Mouse (Mus musculus) G1E (cell line): ENCODE measurements around the gene Pip4k2b. TPM values are rescaled to one million over a fixed set of nuclear protein-coding genes. Genes with fewer than 3 reads are reported as not detected.

Experiments
- ATAC-seq: 2 replicates; pipeline ENCODE4 v1.8.0; 2016; ENCODE audit warnings: mild to moderate bottlenecking; ENCODE audit not compliant: insufficient number of reproducible peaks, poor library complexity, low FRiP score, severe bottlenecking; ENCODE audit errors: extremely low read depth
- DNase-seq: peaks from one replicate; pipeline ENCODE4 v3.0.0; 2012; ENCODE audit warnings: low spot score
- H3K27me3 ChIP-seq: 2 replicates; pipeline ENCODE4 v1.6.1; 2012; ENCODE audit warnings: mild to moderate bottlenecking, low read length, inconsistent platforms; ENCODE audit not compliant: insufficient read depth
- H3K36me3 ChIP-seq: replicated peaks from 2 replicates; pipeline ENCODE3; 2012; ENCODE audit warnings: mild to moderate bottlenecking, inconsistent platforms
- H3K4me1 ChIP-seq: 2 replicates; pipeline ENCODE4 v1.6.1; 2012; ENCODE audit warnings: low read depth, low read length, inconsistent platforms, mixed read lengths; ENCODE audit not compliant: insufficient read depth
- H3K4me3 ChIP-seq: 2 replicates; pipeline ENCODE4 v1.5.1; 2012; ENCODE audit warnings: low read depth, mild to moderate bottlenecking, inconsistent platforms, low read length, moderate library complexity, mixed read lengths
- H3K9me3 ChIP-seq: replicated peaks from 2 replicates; pipeline ENCODE4 v1.6.1; 2012; ENCODE audit warnings: inconsistent platforms
- CTCF ChIP-seq: IDR thresholded peaks from 2 replicates; pipeline ENCODE4 v1.5.1; 2012; ENCODE audit warnings: low read depth, low read length, inconsistent platforms, mixed read lengths
- GATA1 ChIP-seq: IDR thresholded peaks from 2 replicates; pipeline ENCODE4 v1.6.1; 2012; ENCODE audit warnings: borderline replicate concordance, low read length, inconsistent platforms, mixed read lengths
- GATA2 ChIP-seq: IDR thresholded peaks from 2 replicates; pipeline ENCODE4 v1.6.1; 2012; ENCODE audit warnings: low read depth, low read length, inconsistent platforms, borderline replicate concordance
- POLR2AphosphoS5 ChIP-seq: IDR thresholded peaks from 2 replicates; pipeline ENCODE4 v1.6.1; 2012; ENCODE audit warnings: low read depth, low read length, inconsistent platforms; ENCODE audit not compliant: insufficient replicate concordance
- TAL1 ChIP-seq: conservative IDR thresholded peaks from 2 replicates; pipeline ENCODE4 v1.6.1; 2012; ENCODE audit warnings: low read depth, low read length, inconsistent platforms, mixed read lengths
- polyA plus RNA-seq: library from polyadenylated mRNA; stranded (reverse); fragments of >175 nt; gene quantifications from 2 replicates; pipeline ENCODE4 v1.2.3, GENCODE M21; 2012
- total RNA-seq, 2 experiments: library from RNA; stranded (forward) in 1 of 2; stranded (reverse) in 1 of 2; fragments of 200-1000 nt in 1 of 2; fragments of >200 nt in 1 of 2; fragmentation: Nextera tagmentation in 1 of 2; gene quantifications; 2 replicates each; pipeline ENCODE4 v1.2.3; 2014 to 2017

The Pip4k2b gene
- total and polyA plus RNA-seq, 3 experiments = 16.7 to 25.6 (median 19.6) TPM

- DNase-seq (no peak), ATAC-seq (no peak)
These were observed 31.4 kb upstream of the Pip4k2b start, which contains the start of gene 1700001P01Rik for GRCm38 (mm10) chr11:97775808-97776496. TSS of gene 1700001P01Rik (minus strand) at chr11:97775918.

DNA sequence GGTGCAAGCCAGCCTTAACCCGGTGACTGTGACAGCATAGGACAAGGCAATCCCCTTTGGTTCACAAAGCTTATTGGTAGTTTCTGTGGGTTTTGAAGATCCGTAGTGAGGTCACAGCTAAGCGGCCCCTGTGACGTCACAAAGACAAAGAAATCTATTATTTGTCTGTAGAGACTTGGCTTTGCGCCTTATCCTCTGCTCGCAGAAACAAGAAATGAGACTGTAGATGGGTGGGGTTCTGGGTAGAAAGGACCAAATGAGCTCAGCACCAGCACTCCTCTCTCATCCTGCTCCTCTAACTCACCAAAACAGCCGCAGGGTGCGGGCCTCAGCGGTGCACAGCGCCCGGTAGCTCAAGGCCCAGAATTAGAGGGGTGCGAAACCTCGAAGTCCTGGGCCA lies 30.7 kb upstream of the Pip4k2b start:
- peaks cover 27% of the 10 kb centered on the region for H3K4me1 ChIP-seq
- H3K9me3 ChIP-seq = no peaks in the 10 kb centered on the region
- peaks cover 5% of the 10 kb centered on the region; the same call in 1 of the 2 replicates for H3K27me3 ChIP-seq
- no peak for DNase-seq
- ATAC-seq = no peak
- no peak for TF ChIP-seq POLR2AphosphoS5
- TF ChIP-seq GATA1 = no peak
- TF ChIP-seq GATA2 = no peak
- no peak for TF ChIP-seq CTCF
- TF ChIP-seq TAL1 = no peak
- peaks cover 52% of the 10 kb centered on the region for H3K36me3 ChIP-seq
- H3K4me3 ChIP-seq = no peak overlapping the region

More at GRCm38 (mm10) chr11:97775808-97776496, 31.4 kb upstream of the Pip4k2b start, which contains the start of gene 1700001P01Rik:
- H3K4me3 ChIP-seq = no peak within 1 kb of the TSS
- peaks cover 5% of the 10 kb centered on the region; the same call in 1 of the 2 replicates for H3K27me3 ChIP-seq
- H3K36me3 ChIP-seq = peaks cover 60% of the 10 kb centered on the region
- peaks cover 34% of the 10 kb centered on the region for H3K4me1 ChIP-seq
- no peak for TF ChIP-seq GATA2
- TF ChIP-seq POLR2AphosphoS5 = peak; percentile 50
- no peak for TF ChIP-seq TAL1
- H3K9me3 ChIP-seq = no peaks in the 10 kb centered on the region

DNA sequence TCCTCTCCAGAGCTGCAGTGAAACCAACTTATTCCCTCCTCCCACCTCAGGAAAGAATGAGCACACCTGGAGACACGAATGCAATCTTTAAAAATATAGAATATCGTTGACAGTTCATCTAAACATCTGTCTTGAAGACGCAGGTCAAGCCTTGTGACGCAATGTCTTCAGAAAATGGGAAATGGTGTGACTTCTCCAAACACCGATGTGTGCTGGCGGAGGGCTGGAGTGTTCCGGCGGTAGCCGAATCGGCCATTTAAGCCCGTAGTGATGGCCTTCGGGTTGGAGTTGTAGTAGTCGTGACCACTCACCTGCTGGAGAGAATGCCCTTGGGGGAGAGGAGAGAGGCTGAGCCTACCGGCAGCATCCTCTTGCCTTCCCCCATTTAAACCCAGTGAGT lies 26.9 kb upstream of the Pip4k2b start:
- Histone ChIP-seq H3K4me3 (no peak overlapping the region), H3K27me3 (peaks cover 5% of the 10 kb centered on the region; the same call in 1 of the 2 replicates), H3K4me1 (peaks cover 6% of the 10 kb centered on the region; the same call in 1 of the 2 replicates), H3K36me3 (peaks cover 15% of the 10 kb centered on the region), H3K9me3 (no peaks in the 10 kb centered on the region)
- DNase-seq = no peak
- ATAC-seq = no peak
- TF ChIP-seq GATA1 (no peak), TAL1 (no peak), CTCF (no peak), POLR2AphosphoS5 (no peak), GATA2 (no peak)

DNA sequence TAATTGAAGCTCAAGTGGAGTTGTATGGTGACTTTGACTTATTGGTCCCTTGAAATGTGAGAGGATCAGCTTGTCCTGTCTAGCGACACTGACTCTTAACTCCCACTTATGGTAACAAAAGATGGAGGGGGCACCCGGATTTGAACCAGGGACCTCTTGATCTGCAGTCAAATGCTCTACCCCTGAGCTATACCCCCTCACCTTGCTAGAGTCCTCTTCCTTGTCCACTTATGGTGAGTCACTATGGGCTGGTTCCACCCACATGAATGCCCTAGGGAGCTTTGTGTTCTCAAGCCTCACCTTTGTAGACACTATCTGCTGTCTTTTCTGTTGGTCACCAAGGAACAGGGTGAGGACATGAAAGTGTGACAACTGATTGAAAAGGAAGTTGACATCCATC lies 25.2 kb upstream of the Pip4k2b start:
- DNase-seq = no peak

GRCm38 (mm10) chr11:97766154-97766881 lies 21.8 kb upstream of the Pip4k2b start, which contains the start of gene Cwc25:
TSS of gene Cwc25 (minus strand) at chr11:97766556.
- H3K9me3 ChIP-seq = peaks cover 2% of the 10 kb centered on the region; the same call in 1 of the 2 replicates

More for the DNA sequence above, 25.2 kb upstream of the Pip4k2b start:
- ATAC-seq = no peak
- Histone ChIP-seq H3K9me3 (no peaks in the 10 kb centered on the region), H3K4me3 (no peak overlapping the region), H3K27me3 (peaks cover 5% of the 10 kb centered on the region; the same call in 1 of the 2 replicates), H3K4me1 (peaks cover 14% of the 10 kb centered on the region), H3K36me3 (peaks cover 6% of the 10 kb centered on the region)
- TF ChIP-seq POLR2AphosphoS5 (no peak), GATA1 (no peak), CTCF (no peak), TAL1 (no peak), GATA2 (no peak)

DNA sequence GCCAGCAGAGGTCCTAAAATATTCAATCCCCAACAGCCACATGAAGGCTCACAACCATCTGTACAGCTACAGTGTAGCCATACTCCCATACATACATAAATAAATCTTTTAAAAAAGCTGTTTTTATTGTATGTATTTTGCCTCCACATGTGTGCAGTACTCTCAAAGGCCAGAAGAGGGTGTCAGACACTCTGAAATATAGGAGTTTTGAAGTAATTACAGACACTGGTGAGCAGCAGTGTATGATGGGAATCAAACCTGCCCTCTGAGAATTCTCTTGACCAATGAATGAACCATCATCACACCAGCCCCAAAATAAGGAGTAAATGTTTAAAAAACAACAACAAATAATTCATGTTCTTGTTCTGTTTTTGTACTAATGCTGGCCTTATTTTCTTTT lies 17.1 kb upstream of the Pip4k2b start:
- Histone ChIP-seq H3K27me3 (no peaks in the 10 kb centered on the region), H3K9me3 (peaks cover 2% of the 10 kb centered on the region; the same call in 1 of the 2 replicates), H3K4me1 (peaks cover 19% of the 10 kb centered on the region), H3K4me3 (no peak overlapping the region), H3K36me3 (peaks cover 83% of the 10 kb centered on the region)
- no peak for ATAC-seq
- DNase-seq = no peak
- TF ChIP-seq CTCF (no peak), TAL1 (no peak), GATA1 (no peak), POLR2AphosphoS5 (no peak), GATA2 (no peak)

More at GRCm38 (mm10) chr11:97766154-97766881, 21.8 kb upstream of the Pip4k2b start, which contains the start of gene Cwc25:
- DNase-seq (peak; percentile 87), ATAC-seq (peak; percentile 86)
- Histone ChIP-seq H3K36me3 (peaks cover 39% of the 10 kb centered on the region), H3K27me3 (no peaks in the 10 kb centered on the region), H3K4me3 (peak within 1 kb of the TSS; percentile 89), H3K4me1 (peaks cover 22% of the 10 kb centered on the region)
- no peak for TF ChIP-seq GATA1
- no peak for TF ChIP-seq POLR2AphosphoS5
- no peak for TF ChIP-seq GATA2
- no peak for TF ChIP-seq TAL1
- TF ChIP-seq CTCF = no peak
